Mouse (Mus musculus) liver, embryonic 13.5 days (tissue): ENCODE results near the gene Lats2. TPM values are rescaled to one million over a fixed set of nuclear protein-coding genes. Genes with fewer than 3 reads are reported as not detected.
A peak's percentile ranks its signal among the peaks of the same experiment; 100 is the strongest.
"Not testable (repeated sequence)": the region's sequence is repeated elsewhere in the genome, so short reads cannot be mapped to it uniquely, and the experiment has no call there.

Experiments
- ATAC-seq: fragments of 200-750 bp; cut with Nextera tagmentation; 2 replicates; pipeline ENCODE4 v1.8.0; 2017; ENCODE audit warnings: low read depth, mild to moderate bottlenecking, moderate number of reproducible peaks, moderate library complexity
- DNase-seq: peaks from one replicate; pipeline ENCODE4 v3.0.0; 2022
- H3K27ac ChIP-seq: fragments of 300-500 bp; sonication (generic); 2 replicates; pipeline ENCODE4 v1.5.1; 2015; ENCODE audit warnings: moderate library complexity, mild to moderate bottlenecking, inconsistent platforms
- H3K27me3 ChIP-seq: fragments of 300-500 bp; sonication (generic); 2 replicates; pipeline ENCODE4 v1.6.1; 2015; ENCODE audit warnings: mild to moderate bottlenecking, inconsistent platforms
- H3K36me3 ChIP-seq: fragments of 300-500 bp; sonication (generic); 2 replicates; pipeline ENCODE4 v1.6.1; 2015; ENCODE audit warnings: mild to moderate bottlenecking, inconsistent platforms
- H3K4me1 ChIP-seq: fragments of 300-500 bp; sonication (generic); replicated peaks from 2 replicates; pipeline ENCODE4 v1.6.1; 2015; ENCODE audit warnings: inconsistent platforms
- H3K4me2 ChIP-seq: fragments of 300-500 bp; sonication (generic); 2 replicates; pipeline ENCODE4 v1.6.1; 2015; ENCODE audit warnings: inconsistent platforms, mild to moderate bottlenecking, moderate library complexity
- H3K4me3 ChIP-seq: fragments of 300-500 bp; sonication (generic); replicated peaks from 2 replicates; pipeline ENCODE4 v1.5.1; 2015; ENCODE audit warnings: mild to moderate bottlenecking, inconsistent platforms
- H3K9ac ChIP-seq: fragments of 300-500 bp; sonication (generic); 2 replicates; pipeline ENCODE4 v1.6.1; 2015; ENCODE audit warnings: mild to moderate bottlenecking, inconsistent platforms
- H3K9me3 ChIP-seq: fragments of 300-500 bp; sonication (generic); replicated peaks from 2 replicates; pipeline ENCODE4 v1.6.1; 2016; ENCODE audit warnings: inconsistent platforms
- WGBS: fragments of 180-500 bp; shearing (Covaris S2); methylation state at CpG from one replicate; pipeline ENCODE4 v1.1.7; 2015; ENCODE audit not compliant: insufficient replicate concordance; 5-methylcytosine and 5-hydroxymethylcytosine counted together
- polyA plus RNA-seq: library from polyadenylated mRNA; unstranded; fragments of >200 nt; fragmentation: Nextera tagmentation; extraction: Ambion mirVana; gene quantifications from 2 replicates; pipeline ENCODE4 v1.2.1, GENCODE M21; 2015

The Lats2 gene
- polyA plus RNA-seq, 1 experiment from 2014 or later = 3.6 TPM

GRCm38 (mm10) chr14:57760447-57761412 is 2.5 kb upstream of the Lats2 start:
- H3K9me3 ChIP-seq = no peaks in the 10 kb centered on the region
- H3K36me3 ChIP-seq = no peaks in the 10 kb centered on the region
- ATAC-seq (no peak), DNase-seq (no peak)
- H3K4me2 ChIP-seq = no peak overlapping the region
- H3K4me3 ChIP-seq = no peak overlapping the region
- H3K27me3 ChIP-seq = no peaks in the 10 kb centered on the region
- H3K27ac ChIP-seq = no peak overlapping the region
- WGBS = 69% methylated on average over 10 of the region's 10 CpGs
- peaks cover 35% of the 10 kb centered on the region for H3K4me1 ChIP-seq
- H3K9ac ChIP-seq = no peak overlapping the region

DNA sequence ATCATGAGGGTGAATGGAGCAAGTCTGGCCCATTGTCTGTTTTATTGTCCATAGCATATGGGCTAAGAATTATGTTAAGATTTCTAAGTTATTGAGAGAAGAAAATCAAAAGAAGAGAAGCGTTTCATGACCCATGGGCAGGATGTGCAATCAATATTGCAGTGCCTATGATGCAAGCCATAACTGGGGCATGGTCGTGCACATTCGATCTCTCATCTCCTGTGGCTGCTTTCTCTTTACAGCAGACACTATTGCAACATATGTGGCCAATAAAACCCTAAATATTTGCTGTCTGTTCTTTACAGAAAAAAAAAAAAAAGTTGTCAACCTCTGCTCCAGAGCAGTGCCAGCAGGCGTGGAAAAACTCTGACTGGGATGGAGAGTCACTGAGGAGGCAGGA is 2.1 kb downstream of the Lats2 start:
- ATAC-seq (no peak), DNase-seq (no peak)
- peak overlapping the region; percentile 22 for H3K27ac ChIP-seq

GRCm38 (mm10) chr14:57755661-57756060 is 2.5 kb downstream of the Lats2 start:
- Histone ChIP-seq H3K9me3 (no peaks in the 10 kb centered on the region), H3K27me3 (no peaks in the 10 kb centered on the region), H3K36me3 (no peaks in the 10 kb centered on the region), H3K4me1 (peaks cover 74% of the 10 kb centered on the region), H3K4me2 (no peak overlapping the region), H3K4me3 (no peak overlapping the region), H3K27ac (peak overlapping the region; percentile 22; the same call in 1 of the 2 replicates), H3K9ac (no peak overlapping the region)
- ATAC-seq (peak; percentile 66), DNase-seq (peak; percentile 36)
- WGBS = 57% methylated on average over 2 of the region's 2 CpGs

More for the DNA sequence above, 2.1 kb downstream of the Lats2 start:
- Histone ChIP-seq H3K4me2 (no peak overlapping the region), H3K9ac (no peak overlapping the region), H3K27me3 (no peaks in the 10 kb centered on the region), H3K36me3 (no peaks in the 10 kb centered on the region), H3K4me3 (no peak overlapping the region), H3K9me3 (no peaks in the 10 kb centered on the region), H3K4me1 (peaks cover 69% of the 10 kb centered on the region)
- 77% methylated on average over 4 of the region's 4 CpGs for WGBS

DNA sequence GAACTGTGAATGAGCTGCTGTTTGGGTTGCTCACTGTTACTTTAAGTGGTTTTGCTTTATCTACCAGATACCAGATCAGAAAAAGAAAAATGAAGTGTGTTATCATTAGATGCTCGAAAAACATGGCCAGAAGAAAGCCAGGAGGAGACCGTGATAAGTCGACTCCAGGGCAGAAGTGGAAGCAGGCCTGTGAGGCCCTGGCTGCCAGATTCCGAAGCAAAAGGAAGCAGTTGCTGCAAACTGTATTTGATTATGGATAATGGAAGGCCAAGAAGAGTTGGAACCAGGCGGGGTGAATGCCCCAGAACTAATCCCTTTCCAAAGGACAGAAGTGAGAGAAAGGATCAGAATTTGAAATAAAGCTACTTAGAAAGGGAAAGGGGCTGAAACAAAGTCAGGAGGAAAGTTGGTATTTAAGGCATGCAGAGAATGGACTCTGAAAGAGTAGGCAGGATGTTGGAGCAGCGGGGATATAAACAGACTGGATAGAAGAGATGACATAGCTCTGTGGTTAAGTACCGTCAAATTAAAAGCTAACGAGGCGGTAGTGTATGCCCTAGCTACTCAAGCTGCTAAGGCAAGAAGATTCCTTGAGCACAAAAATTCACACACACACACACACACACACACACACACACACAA is 4.7 kb downstream of the Lats2 start:
- Histone ChIP-seq H3K27ac (peak overlapping the region; percentile 87), H3K9me3 (no peaks in the 10 kb centered on the region), H3K4me1 (peaks cover 89% of the 10 kb centered on the region), H3K27me3 (no peaks in the 10 kb centered on the region), H3K4me3 (no peak overlapping the region), H3K4me2 (peak overlapping the region; percentile 39), H3K36me3 (no peaks in the 10 kb centered on the region), H3K9ac (peak overlapping the region; percentile 30; the same call in 1 of the 2 replicates)
- DNase-seq (peak; percentile 67), ATAC-seq (peak; percentile 63)
- WGBS = 11% methylated on average over 9 of the region's 9 CpGs

- Histone ChIP-seq H3K4me1 (peaks cover 89% of the 10 kb centered on the region), H3K4me2 (peak overlapping the region; percentile 53), H3K4me3 (0 out of 2 replicates have a peak overlapping the region, but pooled peaks have one; percentile 13), H3K27ac (peak overlapping the region; percentile 87), H3K9ac (0 out of 2 replicates have a peak overlapping the region, but pooled peaks have one; percentile 36)
- H3K9me3 ChIP-seq, H3K27me3 ChIP-seq, H3K36me3 ChIP-seq: not testable (repeated sequence)
- ATAC-seq = peak; percentile 85
- DNase-seq = peak; percentile 50
These were observed 7.2 kb downstream of the Lats2 start for GRCm38 (mm10) chr14:57751006-57751405.

- ATAC-seq (no peak), DNase-seq (no peak)
- H3K4me1 ChIP-seq = peaks cover 85% of the 10 kb centered on the region
- peak overlapping the region; percentile 35 for H3K27ac ChIP-seq
- H3K4me2 ChIP-seq = no peak overlapping the region
- WGBS = 70% methylated on average over 2 of the region's 2 CpGs
- no peak overlapping the region for H3K9ac ChIP-seq
- peaks cover 16% of the 10 kb centered on the region for H3K27me3 ChIP-seq
- no peaks in the 10 kb centered on the region for H3K9me3 ChIP-seq
- H3K36me3 ChIP-seq = no peaks in the 10 kb centered on the region
- H3K4me3 ChIP-seq = no peak overlapping the region
These were observed 8.7 kb downstream of the Lats2 start for GRCm38 (mm10) chr14:57749501-57749900.

DNA sequence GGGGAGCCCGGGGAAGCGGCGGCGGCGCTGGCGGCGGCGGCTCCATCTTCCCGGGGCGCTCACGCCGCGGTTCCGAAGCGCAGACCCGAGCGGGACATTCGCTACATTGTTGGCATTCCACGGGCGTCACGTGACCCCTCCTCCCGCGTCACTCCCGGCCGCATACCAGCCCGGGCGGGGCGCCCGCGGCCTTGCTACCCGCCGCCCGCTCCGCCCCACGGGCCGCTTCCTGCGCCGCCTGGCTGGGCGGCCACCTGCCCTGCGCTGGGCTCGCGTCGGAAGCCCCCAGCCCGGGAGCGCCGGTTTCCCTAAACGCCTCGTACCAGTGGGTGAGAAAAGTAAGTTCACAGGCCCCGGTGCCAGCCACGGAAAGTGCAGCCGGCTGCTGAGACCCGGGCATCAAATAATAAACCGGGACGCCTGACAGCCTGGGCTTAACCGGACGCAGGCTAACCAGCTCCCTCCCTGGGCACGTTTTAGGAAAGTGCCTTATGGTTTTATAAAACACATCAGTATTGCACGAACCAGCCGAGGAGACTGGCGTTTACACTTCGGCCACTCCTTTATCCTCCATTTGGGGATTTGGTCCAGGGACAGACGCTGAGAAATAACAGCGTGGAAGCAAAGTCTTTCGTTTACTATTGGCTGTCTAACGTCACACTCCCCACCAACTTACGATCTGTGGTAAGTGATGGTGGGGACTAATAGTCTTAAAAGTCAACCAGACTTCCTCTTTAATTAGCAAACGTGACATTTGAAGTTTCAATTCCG is 12.0 kb downstream of the Lats2 start, which contains the start of gene Gm49361:
Gm49361 (minus strand) TSS at position 103 of the 771 bp plus-strand sequence.
- Histone ChIP-seq H3K27ac (peak within 1 kb of the TSS; percentile 76), H3K27me3 (peaks cover 37% of the 10 kb centered on the region), H3K4me1 (peaks cover 56% of the 10 kb centered on the region), H3K9me3 (no peaks in the 10 kb centered on the region), H3K9ac (peak within 1 kb of the TSS; percentile 91), H3K4me3 (peak within 1 kb of the TSS; percentile 91), H3K4me2 (peak within 1 kb of the TSS; percentile 98), H3K36me3 (no peaks in the 10 kb centered on the region)
- peak; percentile 74 for DNase-seq
- under 1% methylated on average over 54 of the region's 68 CpGs for WGBS
- peak; percentile 92 for ATAC-seq

DNA sequence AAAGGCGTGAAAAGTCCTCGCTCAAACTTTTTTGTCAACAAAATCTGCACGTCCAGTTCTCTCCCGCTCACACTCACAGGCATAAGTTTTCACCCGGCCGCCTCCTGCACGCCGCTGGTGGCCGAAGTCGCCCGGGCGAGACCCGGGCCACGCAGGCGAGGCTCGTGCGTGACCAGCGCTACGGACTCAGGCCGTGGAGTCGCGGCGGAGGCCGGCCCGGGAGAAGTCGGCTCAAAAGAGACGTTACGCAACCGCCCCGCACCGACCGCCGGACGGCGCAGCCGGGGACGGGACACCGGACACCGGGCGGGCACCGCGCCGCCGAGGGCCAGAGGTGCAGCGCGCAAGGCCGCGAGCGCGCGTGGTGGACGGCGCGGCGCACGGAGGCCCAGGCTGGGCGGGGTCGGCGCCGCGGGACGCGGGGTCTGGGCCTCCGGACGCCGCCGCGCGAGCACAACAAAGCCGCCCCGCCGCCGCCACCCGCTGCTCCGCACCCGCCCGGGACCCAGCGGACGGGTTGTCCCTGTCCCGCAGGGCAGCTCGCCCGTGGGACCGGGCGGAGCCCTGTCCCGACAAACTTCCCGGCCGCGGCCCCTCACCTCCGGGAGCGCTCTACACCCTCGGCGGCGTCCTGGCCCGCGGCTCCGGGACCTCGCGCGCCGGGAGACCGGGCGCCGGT is 12.8 kb downstream of the Lats2 start:
- peak overlapping the region; percentile 91 for H3K9ac ChIP-seq
- peak overlapping the region; percentile 91 for H3K4me3 ChIP-seq
- ATAC-seq (peak; percentile 72), DNase-seq (peak; percentile 18)
- under 1% methylated on average over 98 of the region's 103 CpGs for WGBS
- H3K27me3 ChIP-seq = peaks cover 37% of the 10 kb centered on the region
- H3K4me1 ChIP-seq = peaks cover 48% of the 10 kb centered on the region
- H3K9me3 ChIP-seq = no peaks in the 10 kb centered on the region
- H3K27ac ChIP-seq = peak overlapping the region; percentile 76
- H3K4me2 ChIP-seq = peak overlapping the region; percentile 98
- H3K36me3 ChIP-seq = no peaks in the 10 kb centered on the region

GRCm38 (mm10) chr14:57744547-57744946 is 13.6 kb downstream of the Lats2 start:
- WGBS = 3% methylated on average over 8 of the region's 8 CpGs
- peak overlapping the region; percentile 91 for H3K4me3 ChIP-seq
- H3K9ac ChIP-seq = no peak overlapping the region
- no peaks in the 10 kb centered on the region for H3K36me3 ChIP-seq
- ATAC-seq (no peak), DNase-seq (no peak)
- H3K4me1 ChIP-seq = peaks cover 40% of the 10 kb centered on the region
- H3K4me2 ChIP-seq = peak overlapping the region; percentile 98
- H3K27me3 ChIP-seq = peaks cover 37% of the 10 kb centered on the region
- H3K27ac ChIP-seq = no peak overlapping the region
- H3K9me3 ChIP-seq = no peaks in the 10 kb centered on the region

DNA sequence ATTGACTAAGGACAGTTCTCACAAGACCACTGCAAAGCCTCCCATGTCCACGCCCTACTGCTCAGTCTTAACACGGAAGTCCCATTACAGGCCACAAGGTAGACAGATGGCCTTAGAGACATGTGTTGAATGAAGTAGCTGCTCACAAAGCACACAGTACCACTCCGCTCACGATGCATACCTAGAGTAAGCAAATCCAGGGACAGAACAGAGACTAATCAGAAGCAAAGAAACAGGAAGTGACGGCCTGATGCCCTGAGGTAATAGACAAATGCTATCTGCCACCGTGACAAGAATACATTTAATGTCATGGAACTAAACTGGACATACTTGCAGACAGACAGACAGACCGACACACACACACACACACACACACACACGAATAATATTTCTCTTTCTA is 17.5 kb downstream of the Lats2 start:
- no peaks in the 10 kb centered on the region for H3K9me3 ChIP-seq
- H3K4me2 ChIP-seq = no peak overlapping the region
- H3K4me3 ChIP-seq = no peak overlapping the region
- H3K27ac ChIP-seq = no peak overlapping the region
- H3K4me1 ChIP-seq = peaks cover 31% of the 10 kb centered on the region
- DNase-seq = no peak
- ATAC-seq = no peak
- H3K27me3 ChIP-seq = peaks cover 33% of the 10 kb centered on the region
- WGBS = 70% methylated on average over 8 of the region's 8 CpGs
- H3K36me3 ChIP-seq = no peaks in the 10 kb centered on the region
- no peak overlapping the region for H3K9ac ChIP-seq
